Mouse (Mus musculus) layer of hippocampus, adult 18-20 months (tissue): ENCODE results near the gene Igfbp5. TPM values are rescaled to one million over a fixed set of nuclear protein-coding genes. Genes with fewer than 3 reads are reported as not detected.
A peak's percentile ranks its signal among the peaks of the same experiment; 100 is the strongest.

Experiments used
- DNase-seq, 2 experiments: peaks; one replicate each; pipeline ENCODE4 v3.0.0; 2022; ENCODE audit warnings: low spot score in 2 of 2
- total RNA-seq, 2 experiments: library from RNA; stranded (reverse); gene quantifications; 2 replicates each; pipeline ENCODE4 v1.2.3; 2021

The Igfbp5 gene
- total RNA-seq, 2 experiments from 2014 or later = 77.4 to 83.5 TPM

DNA sequence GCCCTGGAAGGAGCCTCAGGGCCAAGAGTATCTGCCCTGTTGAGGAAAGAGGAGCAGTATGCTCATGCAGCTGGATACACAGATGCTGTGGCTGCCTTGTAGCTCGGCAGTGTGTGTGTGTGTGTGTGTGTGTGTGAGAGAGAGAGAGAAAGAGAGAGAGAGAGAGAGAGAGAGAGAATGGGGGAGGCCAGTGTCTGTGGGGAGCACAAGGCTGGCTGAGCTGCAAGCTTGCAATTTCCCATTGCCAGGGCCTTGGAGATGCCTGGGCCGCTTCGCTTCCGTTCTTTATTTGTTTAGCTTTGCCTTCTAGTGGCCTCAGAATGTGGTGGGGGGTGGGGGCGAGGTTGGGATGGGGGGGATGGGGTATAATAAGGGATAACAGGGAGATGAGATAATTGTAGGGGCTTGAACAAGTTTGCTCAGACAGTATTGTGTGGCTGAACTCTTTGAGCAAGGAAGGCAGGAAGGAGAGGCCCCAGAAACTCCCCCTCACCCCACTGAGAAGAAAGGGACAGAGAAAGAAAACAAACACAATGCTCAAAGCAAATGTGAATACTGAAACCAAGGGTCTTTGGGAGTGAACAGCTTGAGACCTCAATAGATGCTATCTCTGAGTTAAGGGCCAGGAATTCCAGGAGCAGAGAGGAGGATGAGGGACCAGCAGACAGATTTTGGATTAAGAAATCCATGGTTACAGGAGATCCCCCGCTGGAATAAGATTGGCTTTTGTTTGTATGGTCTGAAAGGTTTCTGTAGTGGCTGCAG lies 60.9 kb downstream of the Igfbp5 start:
- DNase-seq = no peak

DNA sequence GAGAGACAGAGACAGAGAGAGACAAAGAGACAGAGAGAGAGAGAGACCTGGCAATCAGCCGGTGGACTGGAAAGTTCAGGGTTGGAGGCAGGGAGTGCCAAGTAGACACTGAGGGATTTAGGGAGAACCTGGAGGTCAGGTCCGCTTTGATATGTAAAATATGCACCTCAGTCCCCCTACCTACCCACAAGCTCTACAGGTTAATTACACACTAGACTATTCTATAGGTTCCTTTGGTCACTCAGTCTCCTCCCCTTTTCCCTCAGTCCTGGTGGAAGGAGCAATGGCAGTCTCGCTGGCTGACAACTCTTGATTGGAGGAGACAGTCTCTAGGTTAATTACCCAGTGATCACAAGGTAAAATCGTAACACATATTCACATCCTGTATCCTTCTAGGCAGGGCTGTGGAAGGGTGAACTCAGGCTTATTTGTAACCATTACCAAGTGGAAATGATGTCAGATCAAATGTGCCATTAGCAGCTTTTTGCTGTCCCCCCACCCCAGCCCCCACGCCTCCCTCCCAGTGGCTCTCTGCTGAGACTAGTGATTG lies 61.5 kb downstream of the Igfbp5 start:
- DNase-seq = no peak

DNA sequence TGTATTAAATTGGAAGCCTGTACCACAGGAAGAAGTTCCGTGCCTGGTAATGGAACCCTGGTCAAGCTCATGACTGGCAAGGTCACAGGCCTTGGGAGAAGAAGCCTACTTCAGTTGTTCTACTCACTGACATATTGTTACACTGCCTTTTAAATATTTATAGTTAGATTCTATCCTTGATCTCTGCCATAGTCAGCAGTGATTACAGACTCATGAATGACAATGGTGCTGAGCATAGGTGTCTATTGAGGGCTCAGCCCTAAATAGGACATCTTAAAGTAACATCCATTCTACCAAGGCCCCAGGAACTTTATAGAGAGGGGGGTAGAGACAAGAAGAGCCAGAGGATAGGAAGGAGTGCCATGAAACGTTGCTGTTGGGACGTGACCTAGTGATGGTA lies 63.6 kb downstream of the Igfbp5 start:
- DNase-seq = no peak

DNA sequence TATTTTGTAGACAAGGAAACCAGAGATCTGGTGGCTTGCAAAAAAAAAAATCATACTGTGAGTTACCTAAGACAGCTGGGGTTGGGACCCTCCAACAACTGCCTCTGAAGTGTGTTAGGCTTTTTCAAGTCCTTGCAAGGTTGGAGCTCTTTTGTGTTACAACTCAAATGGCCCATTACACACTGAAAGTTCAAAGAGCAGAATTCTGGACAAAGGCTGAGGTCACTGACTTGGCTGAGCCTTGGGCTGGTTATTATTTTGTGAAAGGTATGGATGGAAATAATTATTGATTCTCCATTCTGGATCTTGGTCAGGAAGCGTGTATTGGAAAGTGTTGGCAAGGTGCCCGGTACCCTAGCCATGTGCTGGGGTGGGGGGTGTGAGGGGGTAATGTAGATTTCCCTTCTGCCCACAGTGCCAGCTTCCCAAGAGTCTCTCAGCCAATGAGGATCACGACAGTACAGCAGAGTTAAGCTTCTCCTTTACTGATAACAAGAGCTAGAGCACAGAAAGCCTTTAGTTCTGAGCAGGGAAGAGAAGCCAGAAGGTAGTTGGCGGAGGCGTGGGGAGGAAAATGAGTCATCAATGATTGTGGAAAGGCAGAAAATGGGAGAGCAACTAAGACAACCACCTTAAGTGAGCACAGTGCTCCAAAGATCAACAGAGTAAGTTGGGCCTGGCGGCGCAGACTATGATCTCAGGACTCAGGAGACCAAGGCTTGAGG lies 64.6 kb downstream of the Igfbp5 start:
- peak; percentile 17 to 42 for DNase-seq

DNA sequence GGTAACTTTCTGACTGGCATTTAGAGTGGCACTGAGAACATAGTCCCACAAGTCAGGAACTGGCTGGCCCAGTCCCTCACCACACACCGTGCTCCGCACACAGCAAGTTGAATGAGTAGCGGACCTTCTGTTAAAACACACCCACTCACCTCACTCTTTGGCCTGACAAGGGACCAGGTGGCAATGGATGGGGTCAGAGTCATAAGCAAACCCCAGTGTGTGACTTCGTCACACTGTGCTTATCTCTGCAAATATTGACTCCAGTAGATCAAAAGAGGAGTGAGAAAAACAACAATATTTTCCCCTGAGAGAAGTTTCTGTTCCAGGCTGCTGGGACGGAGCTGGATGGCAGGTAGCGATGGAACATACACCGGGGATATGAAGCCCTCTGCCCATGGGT lies 65.4 kb downstream of the Igfbp5 start:
- no peak for DNase-seq

Other genes starting within 250 kb of the Igfbp5 start
- gene Ankar, start 174.3 kb downstream of the Igfbp5 start, total RNA-seq = not detected
- 100 to 1,000 TPM; 616 to 669 TPM for gene Rpl37a, start 163.6 kb downstream of the Igfbp5 start, total RNA-seq
- gene Igfbp2, start 50.4 kb downstream of the Igfbp5 start, total RNA-seq = 10 to 100 TPM; 35.9 to 42.9 TPM
- gene Tnp1, start 141.0 kb upstream of the Igfbp5 start, total RNA-seq = not detected